Mouse (Mus musculus) hindbrain, postnatal 0 days (tissue): ENCODE measurements around the gene Gm37240. TPM values are rescaled to one million over a fixed set of nuclear protein-coding genes. Genes with fewer than 3 reads are reported as not detected.
A peak's percentile ranks its signal among the peaks of the same experiment; 100 is the strongest.

Experiments used
- ATAC-seq: fragments of 200-750 bp; cut with Nextera tagmentation; 2 replicates; pipeline ENCODE4 v1.8.0; 2017; ENCODE audit warnings: mild to moderate bottlenecking, moderate TSS enrichment, moderate library complexity
- DNase-seq: peaks from one replicate; pipeline ENCODE4 v3.0.0-alpha.2; 2015; ENCODE audit warnings: low spot score
- H3K27ac ChIP-seq: fragments of 300-500 bp; sonication (generic); 2 replicates; pipeline ENCODE4 v1.5.1; 2014; ENCODE audit warnings: mild to moderate bottlenecking
- H3K27me3 ChIP-seq: fragments of 300-500 bp; sonication (generic); 2 replicates; pipeline ENCODE4 v1.6.1; 2014; ENCODE audit warnings: low read length, mixed read lengths; ENCODE audit not compliant: insufficient read depth
- H3K36me3 ChIP-seq: fragments of 300-500 bp; sonication (generic); 2 replicates; pipeline ENCODE4 v1.6.1; 2014; ENCODE audit warnings: low read length, mixed read lengths; ENCODE audit not compliant: insufficient read depth
- H3K4me1 ChIP-seq: fragments of 300-500 bp; sonication (generic); 2 replicates; pipeline ENCODE4 v1.6.1; 2014; ENCODE audit warnings: antibody characterized with exemption, low read length, mixed read lengths; ENCODE audit not compliant: insufficient read depth
- H3K4me2 ChIP-seq: fragments of 300-500 bp; sonication (generic); 2 replicates; pipeline ENCODE4 v1.6.1; 2014; ENCODE audit warnings: low read depth, mild to moderate bottlenecking, low read length, moderate library complexity, mixed read lengths
- H3K4me3 ChIP-seq: fragments of 300-500 bp; sonication (generic); 2 replicates; pipeline ENCODE4 v1.5.1; 2014; ENCODE audit warnings: low read length
- H3K9ac ChIP-seq: fragments of 300-500 bp; sonication (generic); replicated peaks from 2 replicates; pipeline ENCODE4 v1.6.1; 2014; ENCODE audit warnings: mild to moderate bottlenecking, low read length, moderate library complexity, mixed read lengths
- H3K9me3 ChIP-seq: fragments of 300-500 bp; sonication (generic); 2 replicates; pipeline ENCODE4 v1.6.1; 2016; ENCODE audit warnings: low read length, mixed read lengths
- CTCF ChIP-seq: IDR thresholded peaks from 2 replicates; pipeline ENCODE4 v1.5.1; 2016; ENCODE audit warnings: antibody characterized with exemption, control low read depth, low read depth
- WGBS: fragments of 180-500 bp; shearing (Covaris S2); extraction: QIAGEN DNeasy Blood & Tissue Kit; methylation state at CpG from one replicate; pipeline ENCODE4 v1.1.7; 2014; 5-methylcytosine and 5-hydroxymethylcytosine counted together
- polyA plus RNA-seq: library from polyadenylated mRNA; unstranded; fragments of >200 nt; fragmentation: Nextera tagmentation; extraction: Ambion mirVana; gene quantifications from 2 replicates; pipeline ENCODE4 v1.2.1, GENCODE M21; 2015
- total RNA-seq: library from RNA; depleted of rRNA; stranded (reverse); fragments of >200 nt; gene quantifications from 2 replicates; pipeline ENCODE4 v1.2.3, GENCODE M21; 2014

The Gm37240 gene
- total and polyA plus RNA-seq, 2 experiments from 2014 or later, result 1.5 TPM; not detected in 1

DNA sequence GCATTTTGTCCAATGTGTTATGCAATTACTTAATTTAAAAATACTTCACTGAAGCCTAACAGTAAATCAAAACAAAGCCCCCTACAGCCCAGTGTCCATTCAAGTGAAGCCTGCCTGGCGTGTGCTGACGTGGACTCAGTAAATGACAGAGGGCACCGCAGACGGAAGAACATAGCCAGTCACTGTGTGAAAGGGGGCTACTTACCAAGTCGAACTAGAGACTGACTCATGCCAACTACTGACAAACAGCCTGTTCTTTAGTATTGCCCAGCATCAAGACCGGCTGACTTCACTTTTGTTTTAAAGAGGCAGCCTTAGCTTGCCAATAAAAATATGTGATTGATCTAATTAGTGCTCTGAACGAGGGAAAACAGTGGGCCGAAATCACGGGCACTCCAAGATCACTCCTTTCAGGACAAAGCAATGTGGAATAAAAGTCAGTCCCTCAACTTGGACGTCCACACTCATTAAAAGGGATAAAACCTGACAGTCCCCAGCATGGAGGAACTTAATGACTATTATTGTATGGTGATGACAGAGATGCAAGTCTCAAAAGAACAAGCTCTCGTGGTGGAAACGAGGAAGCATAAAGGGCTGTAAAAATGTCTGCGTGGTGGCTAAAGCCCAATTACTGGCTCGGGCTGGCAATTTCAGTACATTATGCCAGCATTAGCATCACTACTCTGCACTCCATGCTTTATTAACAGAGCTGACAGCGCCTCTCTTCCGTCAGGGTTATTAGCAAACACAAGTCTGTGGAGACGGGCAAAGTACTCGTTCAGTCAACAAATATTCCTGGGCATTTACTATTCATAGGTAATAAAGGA, 123.1 kb downstream of the Gm37240 start:
- H3K27ac ChIP-seq, result no peak overlapping the region
- H3K9ac ChIP-seq, result no peak overlapping the region
- no peaks in the 10 kb centered on the region for H3K4me1 ChIP-seq
- no peaks in the 10 kb centered on the region for H3K36me3 ChIP-seq
- no peak for DNase-seq
- H3K27me3 ChIP-seq, result no peaks in the 10 kb centered on the region
- H3K4me2 ChIP-seq, result peak overlapping the region; percentile 14
- WGBS, result 39% methylated on average over 18 of the region's 18 CpGs
- H3K9me3 ChIP-seq, result no peaks in the 10 kb centered on the region
- TF ChIP-seq CTCF, result no peak
- H3K4me3 ChIP-seq, result no peak overlapping the region
- ATAC-seq, result 0 out of 2 replicates have a peak, but pooled peaks have one; percentile 45

- ATAC-seq (no peak), DNase-seq (no peak)
- no peak overlapping the region for H3K4me3 ChIP-seq
- no peak overlapping the region for H3K9ac ChIP-seq
- H3K9me3 ChIP-seq, result no peaks in the 10 kb centered on the region
- H3K27ac ChIP-seq, result no peak overlapping the region
- H3K4me2 ChIP-seq, result no peak overlapping the region
- H3K36me3 ChIP-seq, result no peaks in the 10 kb centered on the region
- H3K27me3 ChIP-seq, result no peaks in the 10 kb centered on the region
- TF ChIP-seq CTCF, result no peak
- H3K4me1 ChIP-seq, result no peaks in the 10 kb centered on the region
- 75% methylated on average over 2 of the region's 2 CpGs for WGBS
These were observed 129.4 kb downstream of the Gm37240 start for GRCm38 (mm10) chr3:85757944-85758343.

GRCm38 (mm10) chr3:85757435-85757834, 129.9 kb downstream of the Gm37240 start:
- no peak overlapping the region for H3K4me2 ChIP-seq
- H3K9ac ChIP-seq, result no peak overlapping the region
- no peak for ATAC-seq
- no peaks in the 10 kb centered on the region for H3K4me1 ChIP-seq
- DNase-seq, result no peak
- H3K9me3 ChIP-seq, result no peaks in the 10 kb centered on the region
- no peaks in the 10 kb centered on the region for H3K36me3 ChIP-seq
- H3K27me3 ChIP-seq, result no peaks in the 10 kb centered on the region
- TF ChIP-seq CTCF, result no peak
- H3K4me3 ChIP-seq, result no peak overlapping the region
- H3K27ac ChIP-seq, result no peak overlapping the region
- WGBS, result 71% methylated on average over 4 of the region's 4 CpGs

DNA sequence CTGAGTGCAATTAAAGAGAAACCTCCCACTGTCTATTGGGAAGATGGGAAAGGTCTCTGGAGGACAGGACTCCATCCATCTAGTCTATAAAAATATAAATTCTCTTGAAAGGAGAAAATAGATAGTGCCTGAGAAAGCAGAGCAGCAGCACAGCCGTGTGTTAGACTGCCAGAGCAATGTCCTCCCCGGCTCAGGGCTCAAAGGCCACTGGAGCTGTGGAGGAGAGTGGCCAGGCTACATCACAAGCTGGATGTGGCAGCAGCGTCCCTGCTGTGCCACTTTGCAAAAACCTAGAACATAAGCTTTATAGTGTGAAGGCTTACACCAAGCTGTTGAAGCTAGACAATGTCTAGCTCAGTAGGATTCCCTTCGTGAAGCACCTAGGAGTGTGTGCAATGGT, 138.0 kb downstream of the Gm37240 start:
- WGBS, result 57% methylated on average over 4 of the region's 4 CpGs
- H3K27me3 ChIP-seq, result no peaks in the 10 kb centered on the region
- H3K4me1 ChIP-seq, result no peaks in the 10 kb centered on the region
- no peak overlapping the region for H3K9ac ChIP-seq
- no peaks in the 10 kb centered on the region for H3K36me3 ChIP-seq
- no peak overlapping the region for H3K4me3 ChIP-seq
- TF ChIP-seq CTCF, result no peak
- no peak overlapping the region for H3K27ac ChIP-seq
- ATAC-seq, result no peak
- H3K4me2 ChIP-seq, result no peak overlapping the region
- DNase-seq, result no peak
- H3K9me3 ChIP-seq, result no peaks in the 10 kb centered on the region

- Histone ChIP-seq H3K4me2 (no peak overlapping the region), H3K4me3 (no peak overlapping the region), H3K9ac (no peak overlapping the region), H3K4me1 (no peaks in the 10 kb centered on the region), H3K27ac (no peak overlapping the region), H3K36me3 (no peaks in the 10 kb centered on the region), H3K27me3 (no peaks in the 10 kb centered on the region), H3K9me3 (no peaks in the 10 kb centered on the region)
- DNase-seq (no peak), ATAC-seq (no peak)
- 28% methylated on average over 4 of the region's 4 CpGs for WGBS
- TF ChIP-seq CTCF, result no peak
These were observed 138.5 kb downstream of the Gm37240 start for GRCm38 (mm10) chr3:85748863-85749262.

DNA sequence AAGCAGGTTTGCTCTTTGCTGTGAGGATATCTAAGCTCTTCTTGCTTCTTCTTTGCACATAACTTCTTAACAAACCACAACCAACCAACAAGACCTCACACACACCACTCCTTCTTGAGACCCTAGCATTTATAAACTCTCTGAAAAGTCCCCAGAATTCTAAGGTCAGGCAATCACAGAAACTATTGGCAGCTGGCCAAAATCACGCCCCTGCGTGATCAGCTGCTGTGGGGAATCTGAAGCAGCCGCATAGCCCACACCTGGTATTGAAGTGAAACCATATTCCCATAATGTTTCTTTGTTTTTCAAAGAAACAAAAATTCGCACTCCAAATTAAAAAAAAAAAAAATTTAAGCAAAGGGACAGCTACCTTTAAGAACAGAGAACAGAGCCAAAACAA, 141.2 kb downstream of the Gm37240 start:
- H3K9me3 ChIP-seq, result no peaks in the 10 kb centered on the region
- DNase-seq (no peak), ATAC-seq (no peak)
- no peaks in the 10 kb centered on the region for H3K4me1 ChIP-seq
- 46% methylated on average over 4 of the region's 4 CpGs for WGBS
- H3K9ac ChIP-seq, result no peak overlapping the region
- H3K4me3 ChIP-seq, result no peak overlapping the region
- H3K27ac ChIP-seq, result no peak overlapping the region
- TF ChIP-seq CTCF, result no peak
- H3K27me3 ChIP-seq, result no peaks in the 10 kb centered on the region
- H3K4me2 ChIP-seq, result no peak overlapping the region
- H3K36me3 ChIP-seq, result no peaks in the 10 kb centered on the region

DNA sequence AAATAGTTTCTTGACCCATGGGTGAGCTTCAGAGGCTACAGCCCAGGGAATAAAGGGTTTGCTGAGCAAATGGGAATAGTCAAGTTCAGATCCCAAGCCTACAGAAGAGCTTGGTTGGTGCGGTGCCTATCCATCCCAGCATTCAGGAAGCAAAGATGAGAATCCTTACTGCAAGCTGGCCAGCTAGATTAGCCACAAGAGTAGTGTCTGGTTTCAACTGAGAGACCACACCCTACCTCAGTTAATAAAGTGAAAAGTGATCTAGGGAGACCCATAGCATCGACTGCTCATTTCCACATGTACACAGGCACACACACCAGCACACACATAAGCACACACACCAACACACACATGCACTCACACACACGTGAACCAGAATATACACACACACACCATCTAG, 145.6 kb downstream of the Gm37240 start:
- ATAC-seq, result no peak

More for the DNA sequence above, 145.6 kb downstream of the Gm37240 start:
- Histone ChIP-seq H3K9ac (no peak overlapping the region), H3K36me3 (no peaks in the 10 kb centered on the region), H3K4me2 (no peak overlapping the region), H3K27me3 (no peaks in the 10 kb centered on the region), H3K27ac (no peak overlapping the region), H3K9me3 (no peaks in the 10 kb centered on the region), H3K4me3 (no peak overlapping the region), H3K4me1 (no peaks in the 10 kb centered on the region)
- no peak for TF ChIP-seq CTCF
- DNase-seq, result no peak
- 88% methylated on average over 3 of the region's 3 CpGs for WGBS
